Mouse (Mus musculus): ENCODE data around the gene Zfp369. TPM values are rescaled to one million over a fixed set of nuclear protein-coding genes. Genes with fewer than 3 reads are reported as not detected.
A peak's percentile ranks its signal among the peaks of the same experiment; 100 is the strongest.
"Not testable (repeated sequence)": the region's sequence is repeated elsewhere in the genome, so short reads cannot be mapped to it uniquely, and the experiment has no call there.

Zfp369 gene
- polyA plus RNA-seq, 1 experiment from 2014 or later: 13.2 TPM

GRCm38 (mm10) chr13:65259239-65259638 is 19.4 kb upstream of the Zfp369 start, which contains the start of gene Gm10775:
Gene Gm10775, plus strand, starts transcription at chr13:65259539.
- WGBS: 42% methylated on average over 29 of the region's 29 CpGs
- H3K27ac ChIP-seq (ENCODE audit: low read depth, low read length): no peak within 1 kb of the TSS
- H3K9ac ChIP-seq (ENCODE audit: low read depth, low read length): peak within 1 kb of the TSS; percentile 24
- H3K4me1 ChIP-seq (ENCODE audit: control insufficient read depth, insufficient read depth, low read depth, low read length): no peaks in the 10 kb centered on the region
- peaks cover 35% of the 10 kb centered on the region for H3K36me3 ChIP-seq (ENCODE audit: control insufficient read depth, insufficient read depth, low read length)
- peaks cover 59% of the 10 kb centered on the region for H3K9me3 ChIP-seq (ENCODE audit: control insufficient read depth, low read length)
- no peaks in the 10 kb centered on the region for H3K27me3 ChIP-seq (replicated peaks; ENCODE audit: control insufficient read depth, insufficient read depth, low read length)
- ATAC-seq: no peak
- H3K4me3 ChIP-seq (ENCODE audit: low read length): peak within 1 kb of the TSS; percentile 39
- H3K4me2 ChIP-seq (ENCODE audit: low read length): peak within 1 kb of the TSS; percentile 59

DNA sequence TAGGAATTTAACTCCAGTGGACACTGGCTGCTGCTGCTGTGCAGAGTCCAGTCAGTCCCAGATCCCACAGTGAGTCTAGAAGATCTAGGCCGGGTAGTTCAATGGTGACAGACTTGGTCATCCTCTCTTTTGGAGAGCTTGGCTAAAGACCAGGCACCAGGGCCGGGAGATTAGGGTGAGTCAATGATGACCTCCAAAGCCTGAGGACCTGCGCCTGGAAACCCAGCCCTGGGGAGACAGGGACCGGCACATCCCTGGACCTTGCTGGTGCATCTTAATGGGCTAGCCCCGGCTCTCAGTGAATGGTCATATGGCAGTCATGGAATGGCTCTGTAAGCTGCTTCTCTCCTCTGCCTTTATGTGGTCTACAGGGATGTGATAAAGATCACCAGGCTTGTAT is 16.5 kb upstream of the Zfp369 start:
- 97% methylated on average over 5 of the region's 5 CpGs for WGBS
- H3K4me1 ChIP-seq (ENCODE audit: control insufficient read depth, insufficient read depth, low read depth, low read length): no peaks in the 10 kb centered on the region
- H3K9me3 ChIP-seq (ENCODE audit: control insufficient read depth, low read length): peaks cover 64% of the 10 kb centered on the region
- H3K27me3 ChIP-seq (replicated peaks; ENCODE audit: control insufficient read depth, insufficient read depth, low read length): no peaks in the 10 kb centered on the region
- peaks cover 43% of the 10 kb centered on the region for H3K36me3 ChIP-seq (ENCODE audit: control insufficient read depth, insufficient read depth, low read length)
- no peak overlapping the region for H3K9ac ChIP-seq (ENCODE audit: low read depth, low read length)
- H3K4me2 ChIP-seq (ENCODE audit: low read length): no peak overlapping the region
- H3K4me3 ChIP-seq (ENCODE audit: low read length): no peak overlapping the region
- no peak for ATAC-seq
- H3K27ac ChIP-seq (ENCODE audit: low read depth, low read length): no peak overlapping the region

GRCm38 (mm10) chr13:65277994-65278382 is 626 bp upstream of the Zfp369 start:
- Histone ChIP-seq H3K9me3 (ENCODE audit: control insufficient read depth, low read length) (peaks cover 19% of the 10 kb centered on the region), H3K4me2 (ENCODE audit: low read length) (peak overlapping the region; percentile 72), H3K27ac (ENCODE audit: low read depth, low read length) (peak overlapping the region; percentile 92), H3K9ac (ENCODE audit: low read depth, low read length) (peak overlapping the region; percentile 83), H3K36me3 (ENCODE audit: control insufficient read depth, insufficient read depth, low read length) (peaks cover 7% of the 10 kb centered on the region; the same call in 1 of the 2 replicates), H3K4me1 (ENCODE audit: control insufficient read depth, insufficient read depth, low read depth, low read length) (peaks cover 12% of the 10 kb centered on the region), H3K27me3 (replicated peaks; ENCODE audit: control insufficient read depth, insufficient read depth, low read length) (no peaks in the 10 kb centered on the region), H3K4me3 (ENCODE audit: low read length) (peak overlapping the region; percentile 75)
- ATAC-seq: peak; percentile 62
- WGBS: 12% methylated on average over 9 of the region's 9 CpGs

DNA sequence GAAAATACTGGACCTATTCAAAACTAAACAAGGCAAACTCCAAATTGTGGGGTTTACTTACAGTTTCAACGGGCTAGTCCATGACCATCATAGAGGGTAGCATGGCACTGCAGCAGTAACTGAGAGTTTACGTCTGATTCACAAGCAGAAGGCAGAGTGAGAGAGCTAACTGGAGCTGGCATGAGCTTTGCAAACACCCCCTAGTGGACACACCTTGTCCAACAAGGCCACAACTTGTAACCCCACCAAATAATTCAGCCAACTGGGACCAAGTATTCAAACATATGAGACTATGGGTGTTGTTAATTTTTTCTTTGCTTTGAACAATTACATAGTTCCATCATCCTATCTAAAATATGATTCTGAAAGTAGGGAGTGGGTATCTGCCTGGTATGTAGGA is 8.2 kb downstream of the Zfp369 start:
- Histone ChIP-seq H3K36me3 (ENCODE audit: control insufficient read depth, insufficient read depth, low read length) (peaks cover 67% of the 10 kb centered on the region), H3K4me3 (ENCODE audit: low read length) (no peak overlapping the region), H3K9ac (ENCODE audit: low read depth, low read length) (no peak overlapping the region), H3K9me3 (ENCODE audit: control insufficient read depth, low read length) (peaks cover 61% of the 10 kb centered on the region), H3K4me1 (ENCODE audit: control insufficient read depth, insufficient read depth, low read depth, low read length) (no peaks in the 10 kb centered on the region), H3K27ac (ENCODE audit: low read depth, low read length) (no peak overlapping the region), H3K27me3 (replicated peaks; ENCODE audit: control insufficient read depth, insufficient read depth, low read length) (no peaks in the 10 kb centered on the region), H3K4me2 (ENCODE audit: low read length) (no peak overlapping the region)
- ATAC-seq: no peak
- WGBS: 94% methylated on average over 2 of the region's 2 CpGs

- Histone ChIP-seq H3K27me3 (replicated peaks; ENCODE audit: control insufficient read depth, insufficient read depth, low read length) (no peaks in the 10 kb centered on the region), H3K4me3 (ENCODE audit: low read length) (no peak overlapping the region), H3K4me2 (ENCODE audit: low read length) (no peak overlapping the region), H3K36me3 (ENCODE audit: control insufficient read depth, insufficient read depth, low read length) (peaks cover 63% of the 10 kb centered on the region), H3K4me1 (ENCODE audit: control insufficient read depth, insufficient read depth, low read depth, low read length) (no peaks in the 10 kb centered on the region), H3K9me3 (ENCODE audit: control insufficient read depth, low read length) (peaks cover 64% of the 10 kb centered on the region), H3K27ac (ENCODE audit: low read depth, low read length) (no peak overlapping the region), H3K9ac (ENCODE audit: low read depth, low read length) (no peak overlapping the region)
- no peak for ATAC-seq
- 97% methylated on average over 4 of the region's 4 CpGs for WGBS
Observed at GRCm38 (mm10) chr13:65296354-65296753, 17.7 kb downstream of the Zfp369 start.

- H3K27me3 ChIP-seq (replicated peaks; ENCODE audit: control insufficient read depth, insufficient read depth, low read length); H3K27ac ChIP-seq (ENCODE audit: low read depth, low read length); H3K36me3 ChIP-seq (ENCODE audit: control insufficient read depth, insufficient read depth, low read length); H3K9ac ChIP-seq (ENCODE audit: low read depth, low read length); ATAC-seq; H3K4me1 ChIP-seq (ENCODE audit: control insufficient read depth, insufficient read depth, low read depth, low read length): not testable (repeated sequence)
- Histone ChIP-seq H3K4me3 (ENCODE audit: low read length) (peak overlapping the region; percentile 30), H3K4me2 (ENCODE audit: low read length) (peak overlapping the region; percentile 45), H3K9me3 (ENCODE audit: control insufficient read depth, low read length) (peaks cover 30% of the 10 kb centered on the region)
- WGBS: 33% methylated on average over 12 of the region's 12 CpGs
Observed at GRCm38 (mm10) chr13:65310849-65311248, 32.2 kb downstream of the Zfp369 start.

DNA sequence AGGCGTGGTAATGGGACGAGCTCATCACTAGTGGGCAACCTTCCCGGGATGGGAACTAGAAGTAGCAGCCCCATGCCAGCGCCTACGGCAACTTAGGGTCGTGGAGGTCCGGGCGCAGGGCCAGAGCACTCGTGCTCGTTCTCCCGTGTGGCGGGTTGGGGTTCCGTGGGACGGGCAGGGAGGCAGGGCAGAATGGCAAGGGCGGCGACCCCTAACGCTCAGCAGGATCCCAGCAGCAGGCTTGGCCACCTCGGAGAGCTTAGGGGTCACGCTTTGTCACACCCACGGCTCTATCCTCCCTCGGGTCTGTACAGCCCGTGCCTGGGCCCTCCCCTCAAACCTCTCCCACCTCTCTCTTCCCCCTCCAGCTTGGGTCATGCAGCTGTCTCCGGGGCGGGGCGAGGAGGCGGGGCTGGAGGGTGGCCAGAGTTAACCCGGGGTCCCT is 32.7 kb downstream of the Zfp369 start:
- Histone ChIP-seq H3K36me3 (ENCODE audit: control insufficient read depth, insufficient read depth, low read length) (no peaks in the 10 kb centered on the region), H3K4me2 (ENCODE audit: low read length) (peak overlapping the region; percentile 45), H3K27ac (ENCODE audit: low read depth, low read length) (no peak overlapping the region), H3K4me3 (ENCODE audit: low read length) (peak overlapping the region; percentile 30), H3K27me3 (replicated peaks; ENCODE audit: control insufficient read depth, insufficient read depth, low read length) (no peaks in the 10 kb centered on the region), H3K9me3 (ENCODE audit: control insufficient read depth, low read length) (peaks cover 25% of the 10 kb centered on the region), H3K4me1 (ENCODE audit: control insufficient read depth, insufficient read depth, low read depth, low read length) (no peaks in the 10 kb centered on the region), H3K9ac (ENCODE audit: low read depth, low read length) (no peak overlapping the region)
- peak; percentile 61; the same call in 1 of the 2 replicates for ATAC-seq
- 38% methylated on average over 27 of the region's 27 CpGs for WGBS

- Histone ChIP-seq H3K36me3 (ENCODE audit: control insufficient read depth, insufficient read depth, low read length) (no peaks in the 10 kb centered on the region), H3K4me3 (ENCODE audit: low read length) (no peak overlapping the region), H3K27ac (ENCODE audit: low read depth, low read length) (no peak overlapping the region), H3K4me1 (ENCODE audit: control insufficient read depth, insufficient read depth, low read depth, low read length) (no peaks in the 10 kb centered on the region), H3K9ac (ENCODE audit: low read depth, low read length) (no peak overlapping the region), H3K27me3 (replicated peaks; ENCODE audit: control insufficient read depth, insufficient read depth, low read length) (no peaks in the 10 kb centered on the region), H3K4me2 (ENCODE audit: low read length) (no peak overlapping the region; the same call in 1 of the 2 replicates), H3K9me3 (ENCODE audit: control insufficient read depth, low read length) (peaks cover 20% of the 10 kb centered on the region)
- WGBS: 96% methylated on average over 9 of the region's 9 CpGs
- no peak for ATAC-seq
Observed at GRCm38 (mm10) chr13:65311826-65312225, 33.2 kb downstream of the Zfp369 start.

DNA sequence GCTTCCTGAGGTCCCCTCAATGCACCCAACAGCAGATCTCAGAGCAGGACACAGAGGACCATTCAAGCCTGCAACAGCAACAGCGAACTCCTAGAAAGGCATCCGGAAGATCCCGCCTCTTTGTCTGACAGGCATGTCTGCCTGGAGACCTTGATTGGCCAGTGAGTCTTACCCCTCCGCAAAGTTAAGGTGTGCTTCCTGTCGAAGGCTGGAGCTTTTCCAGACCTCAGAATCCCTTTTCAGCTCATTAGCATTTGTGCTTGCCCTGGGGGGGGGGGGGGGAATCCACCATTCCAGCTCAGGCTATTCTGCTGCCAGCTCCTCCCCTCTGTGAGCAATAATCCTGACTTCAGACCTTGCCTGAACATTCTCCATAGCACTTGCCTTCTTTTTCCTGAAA is 69.9 kb downstream of the Zfp369 start:
- H3K4me3 ChIP-seq (ENCODE audit: low read length); H3K36me3 ChIP-seq (ENCODE audit: control insufficient read depth, insufficient read depth, low read length); H3K9me3 ChIP-seq (ENCODE audit: control insufficient read depth, low read length); H3K4me2 ChIP-seq (ENCODE audit: low read length); H3K27ac ChIP-seq (ENCODE audit: low read depth, low read length); H3K4me1 ChIP-seq (ENCODE audit: control insufficient read depth, insufficient read depth, low read depth, low read length); H3K9ac ChIP-seq (ENCODE audit: low read depth, low read length); ATAC-seq; H3K27me3 ChIP-seq (replicated peaks; ENCODE audit: control insufficient read depth, insufficient read depth, low read length): not testable (repeated sequence)
- WGBS: 54% methylated on average over 5 of the region's 5 CpGs

- H3K36me3 ChIP-seq (ENCODE audit: control insufficient read depth, insufficient read depth, low read length); H3K9ac ChIP-seq (ENCODE audit: low read depth, low read length); H3K27ac ChIP-seq (ENCODE audit: low read depth, low read length); ATAC-seq; H3K27me3 ChIP-seq (replicated peaks; ENCODE audit: control insufficient read depth, insufficient read depth, low read length); H3K4me1 ChIP-seq (ENCODE audit: control insufficient read depth, insufficient read depth, low read depth, low read length); H3K9me3 ChIP-seq (ENCODE audit: control insufficient read depth, low read length): not testable (repeated sequence)
- H3K4me2 ChIP-seq (ENCODE audit: low read length): peak overlapping the region; percentile 33
- WGBS: 5% methylated on average over 30 of the region's 33 CpGs
- peak overlapping the region; percentile 21 for H3K4me3 ChIP-seq (ENCODE audit: low read length)
Observed at GRCm38 (mm10) chr13:65351768-65352167, 73.2 kb downstream of the Zfp369 start.

Data from hindbrain, embryonic 16.5 days (tissue).